Mouse (Mus musculus) liver, adult 2 months (tissue): Measurements from ENCODE around the gene Gm20708.

ENCODE experiments used
- CTCF ChIP-seq: fragments of 200-500 bp; IDR thresholded peaks from 2 replicates; pipeline ENCODE4 v1.5.1; 2011; ENCODE audit warnings: low read depth, low read length, control low read depth
- POLR2A ChIP-seq: fragments of 200-500 bp; IDR thresholded peaks from 2 replicates; pipeline ENCODE4 v1.6.1; 2011; ENCODE audit warnings: low read length, control low read depth; ENCODE audit not compliant: insufficient read depth; ENCODE audit errors: extremely low read depth

- TF ChIP-seq POLR2A (no peak), CTCF (no peak)
Observed at GRCm38 (mm10) chr11:117814704-117815366, 5.4 kb downstream of the Gm20708 start.
